Mouse (Mus musculus) granulocyte monocyte progenitor cell, adult 5-6 weeks (primary cell): ENCODE data around the gene Tmem175. TPM values are rescaled to one million over a fixed set of nuclear protein-coding genes. Genes with fewer than 3 reads are reported as not detected.

Experiments
- ATAC-seq: replicated peaks from 2 replicates; pipeline ENCODE4 v1.8.0; 2016; ENCODE audit warnings: mild to moderate bottlenecking, moderate TSS enrichment, inconsistent platforms; ENCODE audit not compliant: poor library complexity, severe bottlenecking
- total RNA-seq, 2 experiments: library from RNA; stranded (forward) in 1 of 2; stranded (reverse) in 1 of 2; fragments of 200-712, 200-1000 nt in 1 of 2; fragments of >200 nt in 1 of 2; fragmentation: Nextera tagmentation in 1 of 2; gene quantifications; 2 replicates each; pipeline ENCODE4 v1.2.3; 2014 to 2017

Tmem175 gene
- total RNA-seq, 2 experiments from 2014 or later: 11.0 to 24.4 TPM

DNA sequence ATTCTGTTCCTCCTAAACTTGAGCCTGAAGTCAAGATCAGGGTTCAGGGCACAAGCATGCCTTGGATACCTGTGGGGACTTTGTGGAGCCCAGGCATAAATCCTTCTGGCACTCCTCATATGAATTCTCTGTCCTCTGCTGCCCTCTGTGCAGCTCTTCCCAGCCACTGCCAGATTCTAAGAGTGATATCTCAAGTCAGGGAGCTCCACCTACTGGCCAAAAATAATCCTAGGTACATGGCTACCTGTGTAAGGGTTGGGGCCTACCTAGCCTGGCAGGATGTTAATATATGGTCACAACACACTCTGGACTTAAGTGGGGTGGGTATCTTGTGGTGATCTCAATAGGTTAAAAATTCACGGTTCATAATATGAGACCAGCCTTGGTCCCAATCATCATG is 22.3 kb downstream of the Tmem175 start:
- ATAC-seq: peak; percentile 60

DNA sequence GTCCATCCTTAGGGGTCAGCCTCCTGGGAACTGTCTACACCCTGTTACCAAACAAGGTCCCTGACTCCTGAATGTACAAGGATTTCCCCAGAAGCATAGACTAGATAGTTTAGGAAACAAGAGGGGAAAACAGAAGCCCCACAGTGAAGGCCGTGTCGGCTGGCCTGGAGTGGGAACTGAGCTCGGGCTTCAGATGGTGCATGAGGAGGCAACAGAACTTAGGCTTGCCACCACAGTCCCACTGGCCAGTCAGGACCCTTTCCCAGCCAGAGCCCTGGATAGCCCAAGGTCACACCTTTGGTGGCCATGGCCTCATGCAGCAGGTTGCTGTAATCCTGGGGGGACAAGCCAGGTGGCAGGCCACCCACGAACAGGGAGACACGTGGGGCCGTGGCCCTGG is 23.8 kb downstream of the Tmem175 start:
- ATAC-seq: no peak

DNA sequence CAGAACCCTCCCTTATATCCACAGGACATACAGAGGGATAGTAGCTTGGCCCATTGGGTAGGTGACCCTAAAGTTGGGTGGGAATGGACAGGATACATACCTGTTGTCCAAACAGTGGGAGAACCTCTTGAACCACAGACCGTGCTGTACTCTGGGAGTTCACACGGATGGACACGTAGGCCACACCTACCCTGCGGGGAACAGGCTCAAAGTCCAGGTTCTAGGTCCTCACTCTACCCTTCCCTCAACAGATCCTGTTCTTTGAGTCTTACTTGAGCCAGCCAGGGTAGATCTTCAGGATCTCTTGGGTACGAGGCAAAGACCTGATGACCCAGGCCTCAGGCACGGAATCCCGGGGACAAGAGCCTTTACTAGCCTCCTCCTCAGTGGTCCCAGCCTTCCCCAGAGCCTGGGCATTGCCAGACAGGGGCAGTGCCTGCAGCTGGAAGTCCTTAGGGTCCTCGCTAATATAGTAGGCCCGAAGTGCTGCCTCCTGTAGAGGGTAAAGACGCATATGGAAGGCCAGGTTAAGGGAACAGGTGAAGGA is 24.9 kb downstream of the Tmem175 start:
- no peak for ATAC-seq

DNA sequence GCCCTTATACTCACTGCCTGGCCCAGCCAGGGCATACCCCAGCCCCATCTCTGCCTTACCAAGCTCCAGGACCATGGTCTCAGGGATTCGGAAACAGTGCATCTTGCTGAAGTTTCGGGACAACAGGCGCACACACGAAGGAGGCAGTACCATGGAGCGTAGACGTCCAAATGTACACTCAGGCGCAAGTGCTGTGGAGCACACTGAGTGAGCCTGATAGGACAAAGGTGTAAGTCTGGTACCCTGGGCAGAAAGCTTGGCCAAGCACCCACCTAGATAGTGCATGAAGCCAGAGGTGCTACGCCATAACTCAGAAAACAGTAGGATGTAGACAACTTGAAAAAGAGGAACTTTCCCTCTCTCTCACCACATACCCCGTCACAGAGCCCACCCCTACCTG is 25.8 kb downstream of the Tmem175 start:
- peak; percentile 18; the same call in 1 of the 2 replicates for ATAC-seq

DNA sequence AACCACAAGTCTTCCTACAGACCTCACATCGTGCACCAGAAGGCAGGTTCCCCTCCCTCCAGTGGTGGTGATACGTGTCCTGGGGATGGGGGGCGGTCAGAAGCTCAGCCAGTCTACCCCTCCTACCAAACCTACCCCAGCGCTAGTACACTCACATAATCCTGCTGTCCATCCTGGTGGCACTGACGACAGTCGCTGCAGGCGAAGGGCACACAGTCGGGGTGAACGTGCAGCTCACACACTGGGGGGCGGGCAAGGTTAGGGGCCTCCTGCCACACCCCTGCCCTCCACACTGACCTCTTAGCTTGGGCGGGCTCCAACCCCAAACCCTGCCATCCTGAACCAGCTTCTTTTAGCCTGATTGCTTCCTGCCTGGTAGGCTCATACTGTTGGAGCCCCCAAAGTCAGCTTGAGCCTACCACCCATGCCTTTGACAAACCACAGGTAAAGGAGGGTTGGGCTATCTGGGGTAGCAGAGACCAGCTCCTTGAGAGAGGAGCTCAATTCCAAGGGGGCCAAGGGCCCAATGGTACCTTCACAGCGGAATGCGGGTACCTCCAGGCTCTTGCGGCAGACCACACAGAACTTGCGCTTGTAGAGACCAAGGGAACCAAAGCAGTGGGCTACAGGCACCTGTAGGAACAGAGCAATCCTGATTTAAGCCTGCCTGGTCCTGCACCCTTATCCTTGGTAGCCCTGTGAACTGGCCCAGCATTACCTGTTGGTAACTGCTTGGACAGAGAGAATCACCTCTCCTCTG is 26.5 kb downstream of the Tmem175 start:
- no peak for ATAC-seq

DNA sequence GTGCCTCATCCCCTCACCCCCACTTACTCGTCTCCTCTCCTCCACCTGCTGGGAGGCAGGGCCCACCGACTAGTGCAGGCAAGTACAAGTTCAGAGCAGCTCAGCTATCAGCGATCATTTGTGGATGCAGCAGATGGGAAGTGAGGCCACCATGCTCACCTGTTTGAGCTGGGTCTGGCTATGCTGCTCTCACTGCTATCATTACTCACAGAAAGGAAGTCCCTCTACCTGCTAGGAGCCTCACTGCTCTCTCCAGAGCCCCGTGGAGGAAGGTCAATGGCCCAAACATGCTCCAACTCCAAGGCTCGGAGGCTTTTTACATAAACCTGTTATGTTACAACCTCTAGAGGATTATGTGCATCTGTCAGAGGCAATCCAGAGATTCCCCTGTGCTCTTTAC is 27.8 kb downstream of the Tmem175 start:
- no peak for ATAC-seq

DNA sequence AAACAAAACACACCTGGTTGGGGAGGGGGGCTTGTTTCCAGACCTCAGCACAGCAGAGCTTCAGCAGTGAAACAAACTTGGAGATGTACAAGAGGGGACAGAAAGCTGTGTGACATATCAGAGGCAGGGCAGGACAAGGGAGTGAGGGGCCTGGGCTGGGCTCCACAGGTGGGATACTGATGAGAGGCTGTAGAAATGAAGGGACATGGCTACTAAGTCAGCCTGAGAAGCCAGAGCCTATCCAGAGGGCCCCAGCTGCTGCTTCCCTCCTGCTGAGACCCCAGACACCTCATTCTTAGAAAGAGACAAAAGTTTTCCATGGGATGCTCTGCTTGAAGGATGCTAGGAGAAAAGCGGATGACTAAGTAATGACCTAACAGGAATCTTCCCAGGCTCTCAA is 29.0 kb downstream of the Tmem175 start:
- ATAC-seq: no peak

DNA sequence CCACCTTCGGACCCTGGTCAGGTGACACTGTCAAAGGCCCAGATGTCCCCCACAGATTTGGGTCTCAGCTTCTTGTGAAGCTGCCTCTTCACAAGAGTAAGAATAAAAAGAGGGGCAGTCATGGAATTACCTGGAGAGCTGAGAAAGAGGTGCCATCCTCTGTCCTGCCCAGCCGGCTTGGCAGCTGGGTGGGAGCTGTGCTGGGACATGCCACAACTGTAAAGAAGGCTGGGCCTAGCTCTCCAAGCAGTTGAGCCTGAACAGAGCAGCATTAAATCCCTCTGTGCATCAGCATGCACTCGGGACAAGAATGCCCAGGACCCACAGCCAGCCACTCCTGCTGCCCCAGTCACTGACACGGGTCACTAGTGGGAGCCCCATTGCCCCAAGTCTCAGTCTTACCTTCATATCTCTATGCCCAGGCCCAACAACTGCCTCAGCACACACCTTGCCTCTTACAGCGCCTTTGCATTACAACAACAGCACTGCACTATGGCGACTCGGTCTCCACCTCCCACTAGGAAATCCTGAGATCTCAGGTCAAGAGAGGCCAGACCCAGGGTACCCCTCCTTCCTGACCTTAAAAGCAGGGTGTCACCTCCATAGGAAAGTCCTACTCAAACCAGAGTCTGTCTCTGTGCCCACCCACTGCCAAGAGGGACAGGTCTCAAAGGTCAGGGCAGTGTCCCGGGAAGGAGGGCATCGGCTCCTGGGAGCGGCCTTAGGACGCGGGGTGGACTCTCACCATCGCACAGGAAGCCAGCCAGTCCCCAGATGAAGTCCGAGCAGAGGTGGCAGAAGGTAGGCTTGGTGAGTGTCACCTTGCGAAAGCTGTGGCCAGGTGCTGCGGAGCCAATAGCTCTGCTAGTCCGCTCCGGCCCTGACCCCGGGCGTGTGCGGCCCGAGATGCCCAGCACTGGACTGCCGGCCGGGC is 30.4 kb downstream of the Tmem175 start, which contains the start of gene Idua:
Gene Idua (plus strand): TSS at position 634 of the 934 bp plus-strand sequence.
- ATAC-seq: peak; percentile 22

DNA sequence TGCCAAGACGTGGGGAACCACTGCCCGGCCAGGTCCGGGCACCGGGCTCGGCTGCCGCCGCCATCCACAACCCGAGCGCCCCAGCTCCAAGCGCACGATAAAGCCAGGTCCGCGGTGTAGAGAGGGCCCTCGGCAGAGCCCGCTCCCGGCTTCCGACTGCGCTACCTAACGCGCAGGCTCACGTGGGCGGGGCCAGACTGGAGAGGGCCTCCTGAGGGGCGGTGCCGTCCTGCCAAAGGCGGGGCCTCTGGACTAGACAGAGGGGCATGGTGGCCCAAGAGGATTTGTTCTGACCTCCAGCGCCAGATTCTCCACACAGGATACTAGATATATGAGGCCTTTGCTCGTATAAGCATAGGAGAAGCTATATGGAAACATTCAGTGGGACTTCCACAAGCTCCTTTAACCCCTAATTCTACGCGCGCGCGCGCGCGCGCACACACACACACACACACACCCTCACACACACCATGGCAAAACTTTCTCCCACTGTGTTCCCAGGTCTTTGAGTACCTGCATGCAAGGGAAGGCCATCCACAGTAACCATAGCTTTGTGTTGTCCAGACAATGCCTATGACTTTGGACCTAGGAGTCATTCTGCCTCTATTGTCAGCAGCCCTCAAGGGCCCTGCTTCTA is 31.2 kb downstream of the Tmem175 start:
- peak; percentile 97 for ATAC-seq

DNA sequence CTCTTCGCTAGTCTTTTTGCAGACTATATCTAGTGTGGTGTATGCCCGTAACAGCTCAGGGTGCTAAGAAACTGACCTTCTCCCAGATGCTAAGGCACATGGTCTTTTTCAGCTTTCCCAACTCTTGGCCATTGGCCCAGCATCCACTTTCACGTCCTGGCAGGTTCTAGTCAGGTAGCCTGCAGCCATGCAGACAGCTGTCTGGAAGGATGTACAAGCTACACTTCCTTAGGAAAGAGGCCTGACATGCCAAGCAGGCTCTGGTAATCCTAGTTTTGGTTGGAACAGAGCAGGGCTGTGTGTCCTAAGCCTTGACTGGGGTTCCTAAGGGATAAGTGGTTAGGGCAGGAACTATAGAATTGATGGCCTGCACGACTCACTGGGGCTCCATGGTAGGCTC is 33.2 kb downstream of the Tmem175 start:
- ATAC-seq: no peak

DNA sequence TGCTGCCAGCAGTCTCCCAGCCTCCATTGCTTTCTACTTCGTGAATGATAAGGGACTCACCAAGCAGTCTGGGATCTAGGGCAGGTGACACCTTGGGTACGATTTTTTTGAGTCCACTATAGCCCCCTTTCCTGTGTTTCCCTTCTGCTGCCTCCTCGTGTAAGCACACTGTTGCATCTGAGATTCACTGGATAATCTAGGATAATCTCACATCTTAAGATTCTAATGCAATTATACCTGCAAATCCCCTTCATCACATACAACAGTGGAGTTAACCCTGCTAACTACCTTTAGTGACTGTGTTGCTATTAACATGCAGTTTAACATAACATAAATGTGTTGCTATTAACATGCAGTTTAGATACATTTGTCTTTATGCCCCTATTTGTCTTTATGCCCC is 35.5 kb downstream of the Tmem175 start:
- no peak for ATAC-seq

DNA sequence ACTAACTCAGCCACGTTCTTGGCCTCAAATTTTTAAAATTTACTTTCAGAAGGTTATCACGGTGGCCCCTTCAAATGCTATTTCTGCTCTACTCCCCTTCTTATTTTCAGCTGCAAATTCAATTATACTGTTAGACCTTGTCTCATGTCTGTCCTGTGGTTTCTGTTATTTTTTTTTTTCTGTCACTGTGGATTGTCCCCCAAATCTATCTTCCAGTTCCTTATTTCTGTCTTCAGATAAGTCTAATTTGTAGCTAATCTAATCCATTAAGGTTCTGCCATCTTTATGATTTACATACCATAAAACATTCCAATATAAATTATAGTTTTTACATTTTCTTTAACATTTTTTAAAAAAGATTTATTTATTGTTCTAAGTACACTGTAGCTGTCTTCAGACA is 37.8 kb downstream of the Tmem175 start:
- ATAC-seq: no peak

DNA sequence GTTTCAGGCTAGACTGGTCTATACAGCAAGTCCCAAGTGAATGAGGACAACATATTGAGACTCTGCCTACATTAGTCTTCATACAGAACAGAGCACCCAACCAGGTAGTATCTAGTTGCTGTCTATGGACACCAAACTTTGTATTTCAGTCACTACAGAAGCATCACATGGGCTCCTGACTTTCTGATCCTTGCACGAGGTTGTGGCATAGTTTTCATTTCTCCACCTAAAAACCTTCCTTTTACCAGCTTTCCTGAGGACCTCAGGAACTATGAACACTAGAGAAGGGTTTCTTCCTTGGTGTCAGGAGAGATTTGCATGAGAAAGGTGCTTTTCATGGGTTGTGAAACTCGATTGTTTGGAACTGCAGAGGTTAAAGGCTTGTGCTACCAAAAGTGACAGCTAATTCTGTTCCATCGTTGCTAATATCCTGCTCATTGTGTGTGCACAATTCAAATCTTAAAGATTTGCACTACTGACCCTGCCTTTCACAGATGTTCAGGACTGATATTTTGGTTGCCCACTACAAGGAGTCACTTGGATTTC is 38.9 kb downstream of the Tmem175 start:
- no peak for ATAC-seq

DNA sequence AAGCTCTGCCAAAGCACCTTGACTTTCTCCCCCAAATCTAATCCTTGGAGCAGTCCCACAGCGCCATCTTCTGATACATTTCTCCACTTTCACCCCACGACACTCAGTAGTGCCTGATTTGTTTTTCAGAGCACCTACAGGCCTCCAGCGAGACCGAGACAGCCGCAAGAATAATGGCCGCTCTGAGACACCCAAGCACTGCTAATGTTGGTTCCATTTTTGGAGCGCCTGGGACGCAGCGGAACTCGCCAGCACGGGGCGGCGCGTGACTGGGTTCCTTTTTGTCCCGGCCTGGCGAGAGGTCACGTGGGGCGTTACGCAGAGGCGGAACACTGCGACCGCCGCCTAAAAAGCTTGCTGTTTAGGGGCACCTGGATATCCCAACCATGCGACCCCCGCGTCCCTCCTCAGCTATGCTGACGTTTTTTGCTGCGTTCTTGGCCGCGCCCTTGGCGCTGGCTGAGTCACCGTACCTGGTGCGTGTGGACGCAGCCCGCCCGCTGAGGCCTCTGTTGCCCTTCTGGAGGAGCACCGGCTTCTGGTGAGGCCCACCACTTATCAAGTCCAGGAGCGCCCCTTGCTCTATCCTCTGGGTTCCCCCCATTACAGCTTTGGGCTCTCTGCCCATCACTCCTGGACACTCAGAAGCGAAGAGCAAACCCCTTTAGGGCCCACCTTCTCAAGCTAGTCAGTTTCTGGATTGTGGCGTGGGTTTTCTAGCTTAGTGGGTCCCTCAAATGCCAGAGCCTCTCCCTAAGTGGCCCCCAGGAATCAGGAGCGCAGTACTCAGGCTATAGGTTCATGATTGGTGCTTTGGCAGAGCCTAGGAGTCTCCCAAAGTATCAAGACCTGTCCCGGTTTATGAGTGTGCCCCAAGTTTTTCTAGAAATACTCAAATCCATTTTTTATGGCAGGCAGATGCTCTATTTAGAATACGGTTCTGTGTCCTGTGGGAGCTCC is 39.7 kb downstream of the Tmem175 start, which contains the start of gene Dgkq:
Gene Dgkq (minus strand): TSS at position 696 of the 960 bp plus-strand sequence.
- ATAC-seq: peak; percentile 80

DNA sequence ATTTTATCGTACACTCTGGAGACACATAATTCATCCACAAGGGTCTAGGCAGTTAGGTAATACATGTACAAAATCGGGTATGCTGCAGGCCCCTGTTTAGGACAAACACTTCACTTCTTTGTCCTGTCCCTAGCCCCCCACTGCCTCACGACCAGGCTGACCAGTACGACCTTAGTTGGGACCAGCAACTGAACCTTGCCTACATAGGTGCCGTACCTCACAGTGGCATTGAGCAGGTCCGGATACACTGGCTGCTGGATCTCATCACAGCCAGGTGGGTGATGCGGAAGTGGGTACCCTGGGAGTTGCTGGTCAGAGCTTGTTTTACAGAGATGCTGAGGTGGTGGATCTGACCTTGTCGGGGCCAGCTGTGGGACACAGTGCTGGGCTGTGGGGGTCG is 40.4 kb downstream of the Tmem175 start:
- ATAC-seq: no peak

DNA sequence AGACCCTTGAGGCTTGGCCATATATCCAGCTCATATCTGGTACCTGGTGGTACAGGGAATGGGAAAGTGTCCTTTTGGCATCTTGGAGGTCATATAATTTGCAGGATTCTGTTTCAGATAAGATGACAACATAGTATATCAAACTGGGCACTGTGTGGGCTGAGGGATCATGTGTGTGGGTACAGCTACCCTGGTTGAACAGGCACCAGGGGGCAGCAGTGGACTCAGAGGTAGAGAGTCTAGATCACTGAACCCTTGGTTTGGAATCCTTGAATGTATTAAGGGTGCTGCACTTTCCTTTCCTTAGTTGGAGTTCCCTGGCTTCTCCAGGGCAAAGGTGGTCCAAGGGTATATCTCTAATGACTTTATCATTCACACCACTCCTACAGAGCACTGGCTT is 41.2 kb downstream of the Tmem175 start:
- peak; percentile 27; the same call in 1 of the 2 replicates for ATAC-seq

DNA sequence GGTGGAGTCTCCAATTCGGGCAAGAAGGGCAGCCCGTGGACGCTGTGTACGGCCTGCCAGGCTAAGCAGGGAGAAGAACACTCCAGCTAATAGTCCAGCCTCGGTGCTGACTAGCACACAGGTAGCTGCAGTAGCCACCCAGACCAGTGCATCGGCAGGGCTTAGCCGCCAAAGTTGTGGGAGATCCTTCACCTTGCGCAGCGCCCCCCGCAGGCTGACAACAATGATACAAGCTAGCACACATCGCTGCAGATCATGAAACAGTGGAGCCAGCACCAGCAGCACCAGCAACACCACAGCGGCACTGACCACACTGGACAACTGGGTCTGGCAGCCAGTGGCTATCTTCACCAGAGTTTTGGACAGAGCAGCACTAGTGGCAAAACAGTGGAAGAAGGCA is 42.2 kb downstream of the Tmem175 start:
- ATAC-seq: no peak

DNA sequence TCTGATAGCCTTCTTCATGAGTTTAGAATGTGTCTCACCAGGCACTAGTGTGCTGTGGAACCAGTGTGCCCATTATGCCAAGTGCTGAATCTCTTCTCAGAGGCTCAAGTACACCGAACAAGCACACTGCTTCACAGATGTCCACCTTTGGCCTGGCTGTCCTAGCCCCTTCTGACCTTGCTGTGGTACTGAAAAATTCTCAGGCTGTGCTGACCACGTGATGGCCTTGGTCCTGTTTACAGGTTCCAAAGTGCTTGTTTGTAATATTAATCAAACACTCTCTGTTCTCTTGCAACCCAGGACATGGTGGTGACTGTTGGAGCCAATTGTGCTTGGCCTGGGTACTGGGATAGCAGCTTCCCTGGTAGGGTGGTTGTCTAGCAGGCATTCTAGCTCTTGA is 45.1 kb downstream of the Tmem175 start:
- ATAC-seq: no peak

DNA sequence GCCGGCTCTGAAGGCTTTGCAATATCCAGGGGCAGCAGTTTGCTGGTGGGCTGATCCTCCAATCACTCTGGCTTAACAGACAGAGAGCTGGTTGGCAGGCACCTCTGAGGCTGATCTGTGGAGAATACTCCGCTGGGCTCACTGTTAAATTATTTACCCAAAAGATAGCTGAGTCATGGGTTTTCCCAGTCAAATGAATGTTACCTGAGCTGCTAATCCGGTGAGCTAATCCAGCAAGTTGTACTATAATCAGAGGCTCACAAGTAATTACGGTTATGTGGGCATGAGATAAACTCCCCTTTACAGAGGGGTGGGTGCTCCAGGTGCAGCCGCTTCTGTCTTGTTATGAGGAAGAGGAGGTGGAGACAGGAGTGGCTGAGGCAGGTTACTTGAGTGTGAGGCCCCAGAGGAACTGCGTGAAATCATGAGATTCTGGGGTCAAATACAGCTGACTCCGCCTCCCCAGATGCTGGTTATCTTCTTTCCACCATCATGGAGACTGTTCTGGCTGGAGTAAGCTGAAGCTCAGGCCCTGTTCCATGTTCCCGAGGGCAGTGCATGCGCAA is 45.8 kb downstream of the Tmem175 start, which contains the start of gene Slc26a1:
Gene Slc26a1 (minus strand): TSS at position 319 of the 566 bp plus-strand sequence.
- no peak for ATAC-seq
